Mouse (Mus musculus) liver, adult 2 months (tissue): ENCODE results near the gene A430078G23Rik.

Source experiments
- CTCF ChIP-seq: fragments of 200-500 bp; IDR thresholded peaks from 2 replicates; pipeline ENCODE4 v1.5.1; 2011; ENCODE audit warnings: low read depth, low read length, control low read depth
- POLR2A ChIP-seq: fragments of 200-500 bp; IDR thresholded peaks from 2 replicates; pipeline ENCODE4 v1.6.1; 2011; ENCODE audit warnings: low read length, control low read depth; ENCODE audit not compliant: insufficient read depth; ENCODE audit errors: extremely low read depth

- TF ChIP-seq CTCF = no peak
- no peak for TF ChIP-seq POLR2A
These were observed 62.4 kb downstream of the A430078G23Rik start for GRCm38 (mm10) chr8:3415661-3416060.
